Mouse (Mus musculus) thymus, adult 2 months (tissue): ENCODE data around the gene Arrdc3.

Experiments
- CTCF ChIP-seq: fragments of 200-500 bp; IDR thresholded peaks from 2 replicates; pipeline ENCODE4 v1.5.1; 2012; ENCODE audit warnings: mild to moderate bottlenecking, control low read depth, low read length, moderate library complexity, borderline replicate concordance; ENCODE audit not compliant: control insufficient read depth, poor library complexity, insufficient read depth; ENCODE audit errors: extremely low read depth
- POLR2A ChIP-seq: fragments of 200-500 bp; IDR thresholded peaks from 2 replicates; pipeline ENCODE4 v1.6.1; 2012; ENCODE audit warnings: mild to moderate bottlenecking, low read length, control low read depth, moderate library complexity; ENCODE audit not compliant: control insufficient read depth, poor library complexity, insufficient read depth; ENCODE audit errors: extremely low read depth

- TF ChIP-seq CTCF (no peak), POLR2A (no peak)
Observed at GRCm38 (mm10) chr13:80940421-80940820, 57.2 kb downstream of the Arrdc3 start.
